Mouse (Mus musculus): ENCODE measurements around the gene Mlh3. TPM values are rescaled to one million over a fixed set of nuclear protein-coding genes. Genes with fewer than 3 reads are reported as not detected.

The Mlh3 gene
- 0.42 and 2.9 TPM in 2 replicates for total RNA-seq (2015; ENCODE audit: low replicate concordance)
- total RNA-seq (2017; ENCODE audit: low replicate concordance) = 0.15 and 4.0 TPM in 2 replicates

DNA sequence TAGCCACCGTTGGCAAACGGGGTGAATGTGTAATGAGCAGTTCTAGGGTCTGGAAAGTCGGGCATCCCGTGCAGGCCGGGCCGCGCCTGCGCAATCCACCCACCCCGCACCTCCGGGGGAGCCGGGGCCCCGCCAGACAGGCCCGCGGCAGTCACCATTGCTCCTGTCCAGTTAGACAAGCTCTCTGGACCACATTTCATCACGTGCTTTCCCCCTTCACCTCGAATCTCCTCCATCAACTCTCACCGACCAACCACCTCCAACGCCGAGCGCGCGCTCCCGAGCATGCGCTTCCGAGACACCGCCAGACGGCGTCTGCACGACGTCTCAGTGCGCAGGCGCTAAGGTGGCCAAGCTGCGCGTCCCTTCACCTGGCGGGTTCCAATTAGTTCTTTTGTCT lies at the start of gene Mlh3:
Gene Mlh3, minus strand, starts transcription at position 281 of the 400 bp plus-strand sequence.
- peak; percentile 92 for ATAC-seq (replicated peaks; ENCODE audit: low FRiP score, poor library complexity, severe bottlenecking)

DNA sequence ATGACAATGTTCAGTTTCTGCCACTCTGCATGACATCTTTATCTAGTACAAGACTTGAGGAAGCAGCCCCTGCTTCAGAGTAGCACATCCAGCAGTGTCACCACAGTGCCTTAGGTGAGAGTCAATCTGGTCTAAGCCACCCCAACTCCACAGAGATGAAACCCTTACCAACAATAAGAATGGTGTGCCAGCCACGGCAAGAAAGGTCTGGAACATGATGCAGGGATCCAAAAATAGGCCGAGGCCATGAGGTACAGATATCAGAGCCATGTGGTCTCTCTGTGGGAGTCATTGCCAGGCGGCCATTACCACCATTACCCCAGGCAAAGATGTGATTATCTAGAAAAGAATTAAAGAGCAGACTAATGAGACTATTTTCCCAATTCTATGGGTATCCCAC lies 38.3 kb upstream of the Mlh3 start:
- no peak for ATAC-seq (replicated peaks; ENCODE audit: low FRiP score, poor library complexity, severe bottlenecking)

DNA sequence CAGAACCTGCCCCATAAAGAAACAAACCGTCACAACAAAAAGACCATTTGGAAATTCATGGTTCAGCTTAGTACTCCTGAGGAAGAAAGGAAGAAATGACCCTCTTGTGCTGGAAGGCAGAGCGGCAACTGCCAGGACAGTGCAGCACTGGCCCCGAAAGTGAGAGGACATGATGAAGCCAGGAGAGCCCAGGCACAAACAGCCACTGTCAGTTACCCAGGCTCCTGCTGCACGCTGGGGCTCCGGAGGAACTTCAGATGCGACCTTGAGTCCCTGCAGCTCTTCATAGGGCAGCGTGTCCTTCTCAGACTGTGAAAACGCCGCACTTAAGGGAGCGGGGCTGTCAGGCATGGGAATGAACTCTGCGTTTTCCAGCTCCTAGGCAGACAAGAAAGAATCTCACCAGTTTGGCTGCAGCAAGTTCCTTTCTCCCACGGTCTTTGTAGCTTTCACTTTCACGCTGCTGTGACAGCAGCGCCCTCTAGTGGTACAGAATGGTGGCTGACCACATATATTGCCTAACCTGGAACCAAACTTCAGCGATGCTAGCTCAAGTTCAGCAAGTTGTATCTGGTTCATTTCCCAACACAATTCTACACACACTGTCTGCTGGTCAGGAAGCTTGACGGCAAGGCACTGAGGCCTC lies 35.0 kb upstream of the Mlh3 start:
- peak; percentile 91 for ATAC-seq (replicated peaks; ENCODE audit: low FRiP score, poor library complexity, severe bottlenecking)

DNA sequence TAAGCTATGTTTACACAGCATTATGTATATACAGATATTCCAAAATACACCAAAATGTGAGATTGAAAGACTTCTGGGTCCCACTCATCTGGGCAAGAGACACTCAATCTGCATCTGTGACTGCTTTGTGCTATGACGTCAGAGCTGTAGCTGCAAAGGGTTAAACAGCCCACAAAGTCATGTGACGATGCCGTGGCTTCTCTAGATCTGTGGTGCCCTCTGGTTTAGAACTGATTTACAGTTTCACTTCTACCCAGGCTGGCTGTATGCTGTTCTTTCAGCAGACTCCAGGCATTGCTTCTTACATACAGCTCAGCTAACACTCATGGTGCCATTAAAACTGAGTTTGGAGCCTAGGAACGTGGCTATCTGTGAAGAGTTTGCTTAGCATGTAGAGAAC lies 34.3 kb upstream of the Mlh3 start:
- ATAC-seq (replicated peaks; ENCODE audit: low FRiP score, poor library complexity, severe bottlenecking) = no peak

DNA sequence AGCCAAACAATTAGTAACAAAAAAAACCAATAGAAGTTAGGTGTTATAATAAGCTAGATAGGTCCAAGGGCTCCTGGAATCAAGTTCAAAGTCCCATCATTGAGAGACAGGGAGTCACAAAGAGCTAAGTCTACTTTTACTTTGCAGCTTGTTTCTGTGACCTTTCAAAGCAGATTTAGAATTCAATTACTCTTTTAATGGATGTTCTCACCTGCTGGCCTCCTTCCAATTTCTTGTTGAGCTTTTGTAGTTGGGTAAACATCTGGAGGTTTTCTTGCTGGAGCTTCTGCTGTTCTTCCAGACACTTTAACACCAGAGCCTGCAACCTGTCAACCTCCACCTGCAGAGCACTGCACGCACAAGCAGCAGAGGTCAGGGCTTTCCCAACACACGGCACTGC lies 32.9 kb upstream of the Mlh3 start:
- no peak for ATAC-seq (replicated peaks; ENCODE audit: low FRiP score, poor library complexity, severe bottlenecking)

DNA sequence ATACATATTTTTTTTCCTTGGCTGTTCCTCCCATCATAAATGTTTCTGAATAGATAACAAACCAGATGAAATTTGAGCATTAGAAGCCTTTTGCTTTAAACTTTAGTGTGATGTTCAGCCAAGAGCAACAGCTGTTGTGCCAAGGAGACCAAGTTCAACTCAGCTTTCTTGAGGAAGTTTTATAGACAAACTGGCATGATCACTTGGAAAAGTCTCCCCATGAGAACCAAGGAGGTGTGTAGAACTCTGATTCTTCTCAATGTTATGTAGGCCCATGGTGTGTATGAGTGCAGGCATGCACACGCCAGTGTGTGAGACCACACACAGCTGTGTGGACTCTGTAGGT lies 28.4 kb upstream of the Mlh3 start:
- no peak for ATAC-seq (replicated peaks; ENCODE audit: low FRiP score, poor library complexity, severe bottlenecking)

DNA sequence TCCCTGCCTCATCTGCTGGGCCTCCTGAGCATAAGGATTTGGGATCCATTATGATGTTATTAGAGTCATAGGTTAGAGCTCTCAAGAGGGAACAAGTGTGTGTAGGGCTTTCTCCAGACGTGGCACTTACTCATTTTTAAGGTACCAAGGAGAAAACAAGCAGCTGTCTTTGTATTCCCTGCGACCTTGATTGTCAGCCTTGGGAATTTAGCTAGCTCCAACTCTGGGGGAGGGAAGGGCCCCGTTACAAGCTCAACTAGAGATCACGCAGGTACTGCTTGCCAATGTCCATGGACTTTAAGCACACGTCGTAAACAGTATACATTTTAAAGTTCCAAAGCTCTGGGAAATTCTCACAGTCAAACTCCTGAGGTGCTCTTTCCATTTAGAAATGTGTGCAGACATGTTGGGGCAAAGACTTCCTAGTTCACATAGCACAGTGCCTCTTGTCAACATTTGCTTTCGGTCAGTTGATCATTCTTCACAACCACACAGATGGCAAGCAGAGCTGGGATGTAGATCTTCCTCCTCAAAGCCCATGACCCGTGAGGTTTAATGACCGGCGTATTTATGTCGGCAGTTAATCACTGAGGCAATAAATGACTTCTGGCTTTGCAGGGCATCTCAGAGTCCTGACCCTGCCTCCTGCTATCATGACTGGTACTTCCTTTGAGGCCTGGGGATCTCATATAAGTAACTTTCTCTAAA lies 27.9 kb upstream of the Mlh3 start:
- no peak for ATAC-seq (replicated peaks; ENCODE audit: low FRiP score, poor library complexity, severe bottlenecking)

DNA sequence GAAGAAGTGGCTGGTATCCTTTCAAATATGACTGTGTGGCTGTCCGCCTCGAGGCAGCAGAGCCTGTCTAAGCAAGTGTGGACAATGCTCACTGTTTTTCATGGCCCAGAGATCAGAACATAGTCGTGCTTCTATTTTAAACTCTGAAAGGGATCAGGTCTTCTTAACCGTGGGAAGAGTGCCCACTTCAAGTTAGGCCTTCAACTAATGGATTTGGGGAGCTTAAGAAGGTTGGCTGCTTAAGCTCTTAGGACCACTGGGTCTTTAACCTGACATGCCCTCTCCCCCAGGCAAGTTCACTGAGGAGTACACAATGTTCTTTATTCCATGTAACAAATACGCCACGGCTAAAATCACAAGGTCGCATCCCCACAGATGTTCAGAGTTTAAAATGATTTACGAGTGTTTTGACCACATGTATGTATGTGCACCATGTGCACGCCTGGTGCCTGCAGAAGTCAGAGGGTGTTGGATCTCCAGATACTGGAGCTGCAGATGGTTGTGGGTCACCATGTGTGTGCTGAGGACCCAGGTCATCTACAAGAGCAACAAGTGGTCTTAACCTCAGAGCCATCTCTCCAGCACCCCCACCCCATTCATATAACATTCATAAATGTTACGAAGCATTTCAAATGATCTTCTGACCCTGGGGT lies 27.1 kb upstream of the Mlh3 start:
- ATAC-seq (replicated peaks; ENCODE audit: low FRiP score, poor library complexity, severe bottlenecking) = no peak

DNA sequence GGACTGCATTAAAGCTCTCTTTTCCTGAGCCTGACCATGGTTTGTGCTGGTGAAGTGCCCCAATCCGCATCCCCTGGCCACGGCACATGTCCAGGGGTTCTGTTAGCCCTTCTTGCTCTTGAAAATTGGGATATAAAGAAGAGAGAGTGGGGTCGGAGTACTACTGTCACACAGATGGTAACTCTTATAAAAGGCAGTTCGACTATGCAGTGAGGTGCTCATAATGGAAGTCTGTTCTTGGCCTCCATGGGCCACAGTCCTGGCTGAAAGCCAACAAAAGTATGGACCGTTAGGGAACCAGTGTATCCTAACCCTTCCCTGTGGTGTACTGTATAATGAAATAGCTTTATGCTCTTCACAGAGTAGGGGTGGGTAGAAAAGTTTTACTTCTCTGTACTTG lies 26.5 kb upstream of the Mlh3 start:
- no peak for ATAC-seq (replicated peaks; ENCODE audit: low FRiP score, poor library complexity, severe bottlenecking)

DNA sequence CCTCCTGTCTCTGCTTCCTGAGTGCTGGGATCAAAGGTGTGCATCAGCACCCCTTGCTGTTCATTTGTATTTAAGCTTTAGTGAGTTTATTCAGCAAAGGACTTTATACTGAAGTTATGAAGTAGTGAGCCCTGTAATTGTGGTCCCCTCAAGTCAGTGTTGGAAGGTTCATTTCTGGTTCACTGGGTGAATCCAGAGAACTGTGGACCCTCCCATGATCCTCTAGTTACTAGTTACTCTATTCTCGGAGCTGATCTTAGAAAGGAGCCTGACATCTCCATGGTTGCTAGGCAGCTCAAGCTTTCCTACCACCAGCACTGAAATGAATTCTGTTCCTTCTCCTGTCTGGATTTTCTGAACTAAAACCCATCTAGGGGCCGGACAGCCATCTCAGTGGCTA lies 25.1 kb upstream of the Mlh3 start:
- ATAC-seq (replicated peaks; ENCODE audit: low FRiP score, poor library complexity, severe bottlenecking) = no peak

DNA sequence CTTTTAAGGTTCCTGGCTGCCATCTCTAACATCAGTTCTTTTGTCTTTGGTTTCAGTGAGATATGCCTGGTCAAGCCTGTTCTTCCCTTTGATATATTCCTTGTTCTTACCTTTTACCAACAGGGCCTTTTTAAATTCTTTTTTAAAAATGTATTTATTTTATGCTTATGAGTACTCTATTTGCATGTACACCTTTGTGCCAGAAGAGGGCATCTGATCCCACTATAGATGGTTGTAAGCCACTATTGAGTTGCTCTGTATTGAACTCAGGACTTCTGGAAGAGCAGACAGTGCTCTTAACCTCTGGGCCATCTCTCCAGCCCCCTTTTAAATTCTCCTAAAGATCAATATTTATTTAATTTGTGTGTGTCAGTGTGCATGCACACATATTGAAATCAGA lies 22.5 kb upstream of the Mlh3 start:
- ATAC-seq (replicated peaks; ENCODE audit: low FRiP score, poor library complexity, severe bottlenecking) = no peak

DNA sequence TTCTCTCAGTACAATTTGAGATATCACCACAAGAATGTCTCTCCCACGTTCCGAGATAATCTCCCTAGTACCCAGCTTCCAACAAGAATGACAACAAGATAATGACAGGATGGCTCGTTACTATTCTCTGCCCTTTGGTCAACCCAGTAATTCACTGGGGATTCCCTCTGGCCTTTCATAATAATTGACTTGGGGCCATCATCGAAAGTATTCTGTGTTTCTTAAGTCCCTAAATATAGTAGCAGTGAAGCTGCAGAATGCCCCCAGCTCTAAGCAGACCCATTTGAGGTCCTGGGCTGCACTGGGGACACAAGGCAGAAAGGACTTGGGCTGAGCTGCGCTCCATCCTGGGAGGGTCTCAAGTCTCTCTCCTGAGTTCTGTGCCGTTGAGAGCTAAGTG lies 21.9 kb upstream of the Mlh3 start:
- ATAC-seq (replicated peaks; ENCODE audit: low FRiP score, poor library complexity, severe bottlenecking) = no peak

DNA sequence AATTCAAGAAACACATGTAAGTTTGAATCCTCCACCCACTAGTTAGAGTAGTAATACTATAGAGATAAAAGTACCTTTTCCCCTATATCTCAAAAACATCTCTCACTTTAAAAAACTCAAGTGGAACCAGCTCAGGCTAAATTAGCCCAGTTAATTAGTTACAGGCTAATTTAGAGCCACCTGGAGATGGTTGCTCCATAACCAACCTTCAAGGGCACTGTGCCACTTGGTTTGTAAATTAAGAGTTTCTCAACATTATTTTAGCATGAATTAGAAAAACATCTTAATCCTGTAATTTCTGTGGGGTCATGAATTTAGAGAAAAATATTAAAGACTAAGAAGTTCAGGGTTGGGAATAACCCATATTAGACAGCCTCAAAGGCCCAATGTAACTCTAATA lies 21.1 kb upstream of the Mlh3 start:
- no peak for ATAC-seq (replicated peaks; ENCODE audit: low FRiP score, poor library complexity, severe bottlenecking)

DNA sequence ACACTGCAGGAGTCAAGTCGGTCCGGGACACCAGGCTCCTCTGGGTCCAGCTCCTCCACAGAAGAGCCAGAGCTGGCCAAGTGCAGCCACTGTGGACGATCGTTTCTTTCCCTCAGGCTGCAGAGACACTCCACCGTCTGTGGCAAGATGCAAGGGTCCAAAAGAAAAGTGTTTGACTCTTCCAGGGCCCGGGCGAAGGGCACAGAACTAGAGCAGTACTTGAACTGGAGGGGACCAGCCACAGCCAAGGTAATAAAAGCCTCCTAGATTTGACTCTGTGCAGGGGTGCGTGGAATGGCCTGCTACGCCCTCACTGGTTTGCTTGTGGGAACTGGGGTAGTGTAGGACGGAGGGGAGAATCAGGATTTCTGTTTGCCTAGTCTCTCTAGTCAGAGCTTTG lies 20.2 kb upstream of the Mlh3 start:
- no peak for ATAC-seq (replicated peaks; ENCODE audit: low FRiP score, poor library complexity, severe bottlenecking)

DNA sequence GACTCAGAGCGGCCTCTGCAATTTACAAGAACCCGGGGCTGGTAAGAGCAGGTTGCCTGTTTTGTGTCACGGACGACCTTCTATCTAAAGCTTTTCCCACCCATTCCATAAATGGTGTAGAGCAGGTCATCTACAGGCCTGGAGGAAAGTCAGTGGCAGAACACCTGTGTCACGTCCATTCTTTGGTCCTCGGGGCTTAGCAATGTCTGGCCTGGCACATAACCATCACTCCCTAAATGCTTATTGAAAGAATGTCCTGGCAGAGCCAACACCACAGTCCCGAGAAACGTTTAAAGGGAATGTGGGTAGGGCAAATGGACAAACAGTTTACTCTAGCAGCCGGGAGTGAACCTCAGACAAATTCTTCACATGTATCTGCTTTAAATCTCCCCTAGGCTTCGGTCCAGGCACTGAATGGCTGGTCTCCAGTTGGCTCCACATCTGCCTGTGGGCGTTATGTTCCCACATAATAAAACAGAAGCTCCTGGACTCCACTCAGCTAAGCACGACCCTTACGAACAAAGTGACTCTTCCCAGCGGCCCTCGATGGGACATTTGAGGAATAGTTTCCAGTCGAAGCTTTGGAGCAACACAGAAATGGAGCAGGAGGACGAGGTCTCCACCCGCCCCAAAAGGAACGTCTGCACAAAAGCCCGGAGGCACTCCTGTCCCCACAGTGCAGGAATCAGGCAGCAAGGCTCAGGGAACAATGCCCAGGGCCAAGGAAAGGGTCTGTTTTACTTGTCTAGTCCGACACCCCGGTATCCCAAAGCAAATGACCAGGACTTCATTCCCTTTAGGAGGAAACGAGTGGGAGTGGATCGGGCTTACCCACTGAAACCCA lies 19.0 kb upstream of the Mlh3 start:
- no peak for ATAC-seq (replicated peaks; ENCODE audit: low FRiP score, poor library complexity, severe bottlenecking)

DNA sequence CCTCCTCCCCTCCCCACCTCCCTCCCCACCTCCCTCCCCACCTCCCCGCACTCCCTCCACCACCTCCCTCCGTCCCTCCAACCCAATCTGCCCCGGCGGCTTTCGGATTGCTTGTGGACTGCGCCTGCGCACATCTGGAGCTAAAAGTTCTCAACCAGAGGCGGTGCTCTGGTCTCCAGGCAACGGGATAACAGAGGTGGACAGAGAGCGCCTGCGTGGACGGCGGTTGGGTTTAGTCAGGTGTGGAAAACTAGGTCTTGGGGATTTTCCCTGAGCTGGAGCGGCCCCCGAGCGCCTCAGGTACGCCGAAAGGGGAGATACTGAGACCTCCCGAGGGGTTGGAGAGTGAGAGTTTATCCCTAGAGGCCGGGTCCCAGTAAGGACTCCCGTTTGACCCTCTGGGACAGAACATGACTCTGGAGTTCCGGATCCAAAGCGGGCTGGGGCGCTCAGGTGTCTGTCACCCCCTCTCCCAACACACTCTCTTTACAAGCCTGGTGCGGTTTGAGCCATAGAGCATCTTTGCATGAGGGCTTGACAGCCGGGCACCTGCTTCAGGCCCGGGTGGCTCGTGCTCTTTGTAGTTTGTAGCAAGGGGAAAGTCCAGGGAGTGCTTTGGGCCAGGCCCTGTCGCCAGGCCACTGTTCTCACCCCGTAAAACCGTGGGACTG lies 18.2 kb upstream of the Mlh3 start, which contains the start of gene Zc2hc1c:
Gene Zc2hc1c, plus strand, starts transcription at position 106 of the 671 bp plus-strand sequence.
- ATAC-seq (replicated peaks; ENCODE audit: low FRiP score, poor library complexity, severe bottlenecking) = peak; percentile 76

DNA sequence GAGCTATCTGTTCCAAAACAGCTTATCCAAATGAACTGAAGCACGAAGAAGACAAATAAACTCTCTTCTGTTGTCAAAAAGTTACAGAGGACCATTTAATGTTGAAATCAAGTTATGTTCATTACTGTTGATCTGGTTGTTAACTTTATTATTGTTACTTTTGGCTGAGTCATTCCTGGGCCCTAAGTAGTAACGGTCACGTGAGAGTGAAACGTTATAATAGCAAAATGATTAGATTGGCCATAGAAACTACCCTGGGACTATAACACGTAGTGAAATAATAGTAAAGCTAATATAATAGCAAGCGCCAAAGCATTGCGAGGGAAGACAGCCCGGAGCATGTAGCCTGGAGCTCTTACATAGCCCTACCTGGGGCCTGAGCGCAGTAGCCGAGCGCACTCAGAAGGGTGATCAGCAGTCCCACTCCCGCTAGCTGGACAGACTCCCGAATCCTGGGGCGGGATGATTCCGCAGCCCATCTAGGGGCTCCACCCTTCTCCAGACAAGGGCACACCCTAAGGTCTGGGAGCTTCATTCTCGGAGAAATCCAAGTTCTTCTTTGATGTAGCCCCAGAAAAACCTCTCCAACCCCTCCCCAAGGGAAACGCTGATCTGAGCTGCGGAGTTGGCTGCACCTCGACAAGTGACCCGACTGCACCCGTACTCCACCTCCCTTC lies 17.5 kb upstream of the Mlh3 start, which contains the start of gene Acyp1:
Gene Acyp1, minus strand, starts transcription at position 630 of the 677 bp plus-strand sequence.
- peak; percentile 74 for ATAC-seq (replicated peaks; ENCODE audit: low FRiP score, poor library complexity, severe bottlenecking)

DNA sequence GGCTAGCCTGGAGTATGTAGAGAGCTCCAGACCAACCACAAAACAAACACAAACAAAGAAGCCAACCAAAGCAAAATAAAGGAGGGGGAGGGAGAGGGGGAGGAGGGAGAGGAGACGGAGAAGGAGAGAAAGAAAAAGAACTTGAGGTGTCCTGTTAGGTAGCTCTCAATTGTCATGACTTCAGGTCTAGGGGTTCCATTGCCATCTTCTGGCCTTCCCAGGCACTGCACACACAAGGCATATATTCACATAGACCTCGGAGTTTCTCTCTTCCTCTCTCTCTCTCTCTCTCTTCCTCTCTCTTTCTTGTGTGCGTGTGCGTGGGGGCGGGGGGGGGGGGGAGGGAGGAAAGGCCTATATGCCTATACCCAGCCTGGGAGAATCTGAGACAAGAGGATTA lies 16.5 kb upstream of the Mlh3 start:
- no peak for ATAC-seq (replicated peaks; ENCODE audit: low FRiP score, poor library complexity, severe bottlenecking)

DNA sequence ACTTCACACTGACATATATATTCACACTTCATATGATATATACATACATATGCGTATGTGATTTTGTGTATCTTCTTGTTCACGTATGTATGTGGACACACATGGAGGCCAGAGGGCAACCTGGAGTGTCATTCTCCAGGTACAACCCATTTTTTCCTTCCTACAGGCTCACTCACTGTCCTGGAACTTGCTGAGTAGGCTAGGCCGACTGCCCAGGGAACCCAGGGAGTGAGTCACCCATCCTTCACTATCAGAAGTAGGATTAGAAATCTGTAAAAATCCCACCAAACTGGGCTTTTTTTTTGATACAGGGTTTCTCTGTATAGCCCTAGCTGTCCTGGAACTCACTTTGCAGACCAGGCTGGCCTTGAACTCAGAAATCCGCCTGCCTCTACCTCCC lies 14.6 kb upstream of the Mlh3 start:
- no peak for ATAC-seq (replicated peaks; ENCODE audit: low FRiP score, poor library complexity, severe bottlenecking)
